Mouse (Mus musculus) central nervous system, embryonic 14 days (tissue): Measurements from ENCODE around the gene Nob1. TPM values are rescaled to one million over a fixed set of nuclear protein-coding genes. Genes with fewer than 3 reads are reported as not detected.

Experiments used
- polyA plus RNA-seq: library from polyadenylated mRNA; depleted of rRNA; stranded (reverse); fragments of >200 nt; gene quantifications from 2 replicates; pipeline ENCODE4 v1.2.3, GENCODE M21; 2012; rRNA removed

The Nob1 gene
- 88.2 and 89.7 TPM in 2 replicates for polyA plus RNA-seq

GRCm38 (mm10) chr8:107424597-107425229, at the start of gene Nob1:
Gene Nob1, minus strand, starts transcription at chr8:107425051.

GRCm38 (mm10) chr8:107435962-107436831, 11.3 kb upstream of the Nob1 start, which contains the start of gene Wwp2:
Gene Wwp2, plus strand, starts transcription at chr8:107436365.

GRCm38 (mm10) chr8:107403038-107403781, 21.6 kb downstream of the Nob1 start, which contains the start of gene Nqo1:
Gene Nqo1, minus strand, starts transcription at chr8:107403206.

Other genes with a start within 250 kb of the Nob1 start
- gene Nfat5, start 131.6 kb downstream of the Nob1 start, polyA plus RNA-seq, result 34.9 and 42.2 TPM in 2 replicates
- gene Nqo1, start 21.8 kb downstream of the Nob1 start, polyA plus RNA-seq, result 2.7 and 4.3 TPM in 2 replicates
- gene Wwp2, start 11.3 kb upstream of the Nob1 start, polyA plus RNA-seq, result 39.0 and 106 TPM in 2 replicates
- 129 and 135 TPM in 2 replicates for gene Psmd7, start 163.4 kb upstream of the Nob1 start, polyA plus RNA-seq